Mouse (Mus musculus): Measurements from ENCODE around the gene Pbxip1. TPM values are rescaled to one million over a fixed set of nuclear protein-coding genes. Genes with fewer than 3 reads are reported as not detected.
A peak's percentile ranks its signal among the peaks of the same experiment; 100 is the strongest.
"Not testable (repeated sequence)": the region's sequence is repeated elsewhere in the genome, so short reads cannot be mapped to it uniquely, and the experiment has no call there.

Pbxip1 gene
- polyA plus RNA-seq, 1 experiment = 60.5 TPM

DNA sequence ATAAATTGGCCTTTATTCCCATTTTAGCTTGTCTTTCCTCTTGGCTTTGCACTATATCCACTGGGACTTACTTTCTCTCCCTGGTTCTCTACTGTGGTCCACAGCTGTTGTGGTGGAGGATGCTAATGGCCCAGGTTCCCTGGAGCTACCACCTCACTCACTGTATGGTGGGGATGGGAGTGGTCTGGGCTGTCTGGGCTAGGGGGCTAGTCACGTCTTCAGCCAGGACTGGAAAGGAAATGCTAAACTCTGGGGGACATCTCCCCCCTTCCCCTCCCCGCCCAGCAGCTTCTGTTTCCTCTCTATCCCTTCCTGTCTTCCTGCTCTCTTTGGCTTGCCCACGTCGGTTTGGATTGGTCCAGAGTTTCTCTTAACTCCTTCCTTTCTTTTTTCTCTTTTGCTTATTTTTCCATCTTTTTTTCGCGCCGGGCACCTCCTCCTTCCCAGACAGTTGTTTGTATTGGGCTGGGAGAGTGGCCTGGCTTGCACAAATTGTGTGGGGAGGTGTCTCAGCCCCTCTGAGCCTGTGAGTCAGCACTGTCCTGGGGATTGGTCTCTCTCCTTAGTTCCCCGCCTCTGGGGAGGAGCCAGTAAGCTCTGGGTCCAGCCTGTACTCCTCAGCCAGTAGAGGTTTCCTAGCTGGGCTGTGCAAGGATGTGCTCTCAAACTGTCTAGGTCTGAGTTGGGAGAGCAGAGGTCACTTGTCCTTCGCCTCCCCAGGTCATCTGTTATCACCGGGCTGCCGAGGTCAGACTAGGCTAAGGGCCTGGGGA, 15.3 kb upstream of the Pbxip1 start:
- peak overlapping the region; percentile 28; the same call in 1 of the 2 replicates for H3K27ac ChIP-seq (ENCODE audit: control insufficient read depth, insufficient read depth, low read depth, low read length, poor library complexity)
- peaks cover 5% of the 10 kb centered on the region; the same call in 1 of the 2 replicates for H3K4me1 ChIP-seq (ENCODE audit: control insufficient read depth, insufficient read depth, low read length)
- WGBS = 16% methylated on average over 11 of the region's 11 CpGs
- no peak for TF ChIP-seq CTCF (IDR thresholded peaks at IDR 0.05; ENCODE audit: control insufficient read depth, insufficient read depth, low read length)
- no peak for TF ChIP-seq POLR2A (IDR thresholded peaks at IDR 0.05; ENCODE audit: borderline replicate concordance, control insufficient read depth, low read depth, low read length)
- peak overlapping the region; percentile 39 for H3K4me3 ChIP-seq (replicated peaks; ENCODE audit: control insufficient read depth, low read depth, low read length)

DNA sequence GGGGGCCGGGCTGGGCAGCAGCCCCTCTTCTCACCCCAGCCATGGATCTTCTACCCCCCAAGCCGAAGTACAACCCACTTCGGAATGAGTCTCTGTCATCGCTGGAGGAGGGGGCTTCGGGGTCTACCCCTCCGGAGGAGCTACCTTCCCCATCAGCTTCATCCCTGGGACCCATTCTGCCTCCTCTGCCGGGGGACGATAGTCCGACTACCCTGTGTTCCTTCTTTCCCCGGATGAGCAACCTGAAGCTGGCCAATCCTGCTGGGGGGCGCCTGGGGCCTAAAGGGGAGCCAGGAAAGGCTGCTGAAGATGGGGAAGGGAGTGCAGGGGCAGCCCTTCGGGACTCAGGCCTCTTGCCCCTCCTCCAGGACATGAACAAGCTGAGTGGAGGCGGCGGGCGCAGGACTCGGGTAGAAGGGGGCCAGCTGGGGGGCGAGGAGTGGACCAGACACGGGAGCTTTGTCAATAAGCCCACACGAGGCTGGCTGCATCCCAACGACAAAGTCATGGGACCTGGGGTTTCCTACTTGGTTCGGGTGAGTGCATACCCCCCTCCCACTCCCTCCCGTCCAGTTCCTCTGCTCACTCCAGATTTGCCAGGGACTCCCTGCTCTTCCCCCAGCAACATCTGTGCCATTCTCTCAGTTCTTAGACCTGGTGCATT, 14.6 kb upstream of the Pbxip1 start:
- TF ChIP-seq POLR2A (IDR thresholded peaks at IDR 0.05; ENCODE audit: borderline replicate concordance, control insufficient read depth, low read depth, low read length) (no peak), CTCF (IDR thresholded peaks at IDR 0.05; ENCODE audit: control insufficient read depth, insufficient read depth, low read length) (no peak)
- Histone ChIP-seq H3K4me1 (ENCODE audit: control insufficient read depth, insufficient read depth, low read length) (peaks cover 5% of the 10 kb centered on the region; the same call in 1 of the 2 replicates), H3K4me3 (replicated peaks; ENCODE audit: control insufficient read depth, low read depth, low read length) (peak overlapping the region; percentile 34), H3K27ac (ENCODE audit: control insufficient read depth, insufficient read depth, low read depth, low read length, poor library complexity) (peak overlapping the region; percentile 28; the same call in 1 of the 2 replicates)
- WGBS = 34% methylated on average over 22 of the region's 22 CpGs

DNA sequence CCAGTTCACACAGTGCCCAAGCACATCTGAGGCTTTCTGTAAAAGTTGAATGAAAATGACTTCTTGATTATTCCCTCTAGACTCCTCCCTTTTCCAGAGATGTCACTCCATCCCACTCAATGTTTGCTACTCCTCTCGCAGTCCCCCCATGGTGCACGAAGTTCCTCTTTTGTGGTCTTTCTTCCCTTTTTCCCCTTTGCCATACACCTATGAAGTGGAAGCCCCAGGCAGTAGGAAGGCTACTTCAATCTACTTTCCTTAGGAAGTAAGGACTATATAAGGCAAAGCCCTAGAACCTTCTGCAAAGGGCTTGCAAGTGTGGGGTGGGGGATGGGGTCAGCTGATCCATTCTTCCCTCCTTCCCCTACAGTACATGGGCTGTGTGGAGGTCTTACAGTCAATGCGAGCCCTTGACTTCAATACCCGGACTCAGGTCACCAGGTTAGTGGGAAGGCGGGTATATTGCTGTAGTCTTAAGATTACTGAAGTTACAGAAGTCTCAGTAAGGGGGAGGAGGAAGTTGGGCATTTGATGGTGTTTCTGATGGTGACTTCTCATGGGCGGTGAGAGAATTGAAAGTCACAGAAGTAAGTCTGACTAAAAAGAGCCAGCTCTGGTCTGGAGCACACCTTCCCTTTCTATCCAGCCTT, 13.8 kb upstream of the Pbxip1 start:
- no peak overlapping the region for H3K4me3 ChIP-seq (replicated peaks; ENCODE audit: control insufficient read depth, low read depth, low read length)
- TF ChIP-seq POLR2A (IDR thresholded peaks at IDR 0.05; ENCODE audit: borderline replicate concordance, control insufficient read depth, low read depth, low read length) (no peak), CTCF (IDR thresholded peaks at IDR 0.05; ENCODE audit: control insufficient read depth, insufficient read depth, low read length) (no peak)
- H3K27ac ChIP-seq (ENCODE audit: control insufficient read depth, insufficient read depth, low read depth, low read length, poor library complexity) = 0 out of 2 replicates have a peak overlapping the region, but pooled peaks have one; percentile 18
- peaks cover 5% of the 10 kb centered on the region; the same call in 1 of the 2 replicates for H3K4me1 ChIP-seq (ENCODE audit: control insufficient read depth, insufficient read depth, low read length)
- WGBS = 34% methylated on average over 6 of the region's 6 CpGs

DNA sequence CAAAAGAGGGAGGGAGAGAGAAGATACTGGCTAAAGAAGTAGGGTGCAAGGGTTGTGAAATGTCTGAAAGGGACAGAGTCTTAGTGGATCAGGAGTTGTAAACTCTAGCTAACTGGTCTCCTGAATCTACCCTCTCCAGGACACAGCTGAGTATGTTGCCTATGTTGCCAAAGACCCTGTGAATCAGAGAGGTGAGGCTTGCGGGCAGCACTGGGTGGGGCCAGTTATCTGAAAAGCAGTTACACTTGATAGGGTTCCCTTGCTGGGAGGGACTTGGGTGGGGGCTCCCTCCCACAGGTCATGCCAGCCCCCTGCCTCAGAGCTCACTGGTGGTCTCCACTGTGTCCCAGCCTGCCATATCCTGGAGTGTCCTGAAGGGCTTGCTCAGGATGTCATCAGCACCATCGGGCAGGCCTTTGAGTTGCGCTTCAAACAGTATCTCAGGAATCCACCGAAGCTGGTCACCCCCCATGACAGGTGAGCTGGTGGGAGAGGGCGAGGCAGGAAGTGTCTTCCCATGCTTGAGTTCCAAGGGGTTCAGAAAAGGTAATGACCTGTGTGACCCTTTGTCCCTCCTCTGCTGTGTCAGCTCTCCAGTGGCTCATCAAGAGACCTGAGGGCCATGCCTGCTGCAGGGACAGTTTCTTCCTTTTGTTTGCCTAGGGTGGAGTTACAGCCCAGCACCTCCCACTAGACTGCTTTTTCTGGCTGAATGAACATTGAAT, 11.9 kb upstream of the Pbxip1 start:
- no peak for TF ChIP-seq CTCF (IDR thresholded peaks at IDR 0.05; ENCODE audit: control insufficient read depth, insufficient read depth, low read length)
- no peak for TF ChIP-seq POLR2A (IDR thresholded peaks at IDR 0.05; ENCODE audit: borderline replicate concordance, control insufficient read depth, low read depth, low read length)
- Histone ChIP-seq H3K4me3 (replicated peaks; ENCODE audit: control insufficient read depth, low read depth, low read length) (no peak overlapping the region), H3K4me1 (ENCODE audit: control insufficient read depth, insufficient read depth, low read length) (peaks cover 5% of the 10 kb centered on the region; the same call in 1 of the 2 replicates), H3K27ac (ENCODE audit: control insufficient read depth, insufficient read depth, low read depth, low read length, poor library complexity) (0 out of 2 replicates have a peak overlapping the region, but pooled peaks have one; percentile 9)
- WGBS = 81% methylated on average over 5 of the region's 5 CpGs

DNA sequence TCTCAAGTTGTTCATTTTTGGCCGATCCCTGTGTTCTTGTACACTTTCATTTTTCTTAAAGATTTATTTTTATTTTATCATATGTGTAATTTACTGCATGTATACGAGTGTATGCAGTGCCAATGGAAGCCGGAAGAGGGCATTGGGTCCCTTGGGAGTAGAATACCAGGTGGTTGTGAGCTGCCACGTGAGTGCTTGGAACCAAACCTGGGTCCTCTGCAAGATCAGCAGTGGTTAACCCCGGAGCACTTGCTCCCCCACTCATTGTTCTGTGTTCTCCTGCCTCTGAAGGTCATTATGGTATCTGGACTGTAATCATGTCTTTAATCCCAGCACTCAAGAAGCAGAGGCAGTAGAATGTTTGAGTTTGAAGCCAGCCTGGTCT, 11.4 kb upstream of the Pbxip1 start:
- no peak for TF ChIP-seq POLR2A (IDR thresholded peaks at IDR 0.05; ENCODE audit: borderline replicate concordance, control insufficient read depth, low read depth, low read length)
- no peak for TF ChIP-seq CTCF (IDR thresholded peaks at IDR 0.05; ENCODE audit: control insufficient read depth, insufficient read depth, low read length)
- 78% methylated on average over 5 of the region's 5 CpGs for WGBS
- H3K4me1 ChIP-seq (ENCODE audit: control insufficient read depth, insufficient read depth, low read length) = peaks cover 5% of the 10 kb centered on the region; the same call in 1 of the 2 replicates

DNA sequence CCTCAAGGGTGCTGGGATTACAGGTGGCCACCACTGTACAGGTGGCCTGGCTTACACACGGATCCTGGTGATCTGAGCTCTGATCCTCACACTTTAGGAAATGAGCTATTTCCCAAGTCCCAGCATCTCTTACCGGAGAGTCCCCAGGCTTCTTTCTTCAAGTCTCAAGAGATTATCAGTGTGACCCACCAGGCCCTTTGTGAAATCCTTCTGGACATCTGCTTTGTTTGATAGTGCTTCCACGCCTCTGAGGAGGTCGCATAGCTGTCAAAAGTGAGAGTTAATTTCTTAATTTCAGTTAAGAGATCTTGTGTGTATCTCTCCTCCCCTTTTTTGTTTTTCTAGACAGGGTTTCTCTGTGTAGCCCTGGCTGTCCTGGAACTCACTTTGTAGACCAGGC, 10.6 kb upstream of the Pbxip1 start:
- H3K4me1 ChIP-seq (ENCODE audit: control insufficient read depth, insufficient read depth, low read length) = peaks cover 3% of the 10 kb centered on the region; the same call in 1 of the 2 replicates
- TF ChIP-seq POLR2A (IDR thresholded peaks at IDR 0.05; ENCODE audit: borderline replicate concordance, control insufficient read depth, low read depth, low read length) (no peak), CTCF (IDR thresholded peaks at IDR 0.05; ENCODE audit: control insufficient read depth, insufficient read depth, low read length) (no peak)
- no peak overlapping the region for H3K27ac ChIP-seq (ENCODE audit: control insufficient read depth, insufficient read depth, low read depth, low read length, poor library complexity)
- no peak overlapping the region for H3K4me3 ChIP-seq (replicated peaks; ENCODE audit: control insufficient read depth, low read depth, low read length)
- WGBS = 76% methylated on average over 4 of the region's 4 CpGs

More for the DNA sequence above, 11.4 kb upstream of the Pbxip1 start:
- no peak overlapping the region for H3K4me3 ChIP-seq (replicated peaks; ENCODE audit: control insufficient read depth, low read depth, low read length)
- H3K27ac ChIP-seq (ENCODE audit: control insufficient read depth, insufficient read depth, low read depth, low read length, poor library complexity) = no peak overlapping the region

DNA sequence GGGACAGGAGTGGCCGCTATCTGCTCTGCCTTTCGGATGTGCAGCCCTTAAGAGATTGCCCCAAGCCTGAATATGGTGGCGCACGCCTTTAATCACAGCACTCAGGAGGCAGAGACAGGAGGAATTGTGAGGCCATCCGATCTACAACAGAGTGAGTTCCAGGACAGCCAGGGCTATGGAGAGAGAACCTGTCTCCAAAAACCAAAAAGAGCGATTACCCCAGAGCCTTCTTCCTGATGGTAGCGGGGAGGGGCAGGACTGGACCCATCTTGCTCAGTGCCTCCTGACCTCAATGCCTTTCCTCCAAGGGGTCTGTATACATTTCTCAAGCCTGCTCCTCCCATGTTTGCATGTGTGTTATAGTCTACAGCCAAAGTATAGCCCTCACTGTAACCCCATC, 7.5 kb upstream of the Pbxip1 start:
- WGBS = 95% methylated on average over 7 of the region's 7 CpGs
- H3K27ac ChIP-seq (ENCODE audit: control insufficient read depth, insufficient read depth, low read depth, low read length, poor library complexity); H3K4me3 ChIP-seq (replicated peaks; ENCODE audit: control insufficient read depth, low read depth, low read length); H3K4me1 ChIP-seq (ENCODE audit: control insufficient read depth, insufficient read depth, low read length): not testable (repeated sequence)
